Mouse (Mus musculus) cerebral cortex, adult 2 months (tissue): ENCODE results near the gene Nudcd2.

Experiments
- WGBS: fragments of 180-500 bp; shearing (Covaris S2); methylation state at CpG from one replicate; pipeline ENCODE4 v1.1.7; 2018; 5-methylcytosine and 5-hydroxymethylcytosine counted together

The Nudcd2 gene

GRCm38 (mm10) chr11:40755968-40756367 lies 22.5 kb downstream of the Nudcd2 start:
- 76% methylated on average over 8 of the region's 8 CpGs for WGBS

- WGBS, result 75% methylated on average over 8 of the region's 8 CpGs
These were observed 26.4 kb downstream of the Nudcd2 start for GRCm38 (mm10) chr11:40759896-40760295.

- 43% methylated on average over 2 of the region's 2 CpGs for WGBS
These were observed 29.9 kb downstream of the Nudcd2 start for GRCm38 (mm10) chr11:40763395-40763794.

- WGBS, result 47% methylated on average over 4 of the region's 4 CpGs
These were observed 31.2 kb downstream of the Nudcd2 start for GRCm38 (mm10) chr11:40764690-40765089.

GRCm38 (mm10) chr11:40775315-40776269 lies 42.1 kb downstream of the Nudcd2 start:
- WGBS, result 31% methylated on average over 12 of the region's 12 CpGs

GRCm38 (mm10) chr11:40781857-40782256 lies 48.4 kb downstream of the Nudcd2 start:
- WGBS, result 37% methylated on average over 2 of the region's 2 CpGs

GRCm38 (mm10) chr11:40783346-40783745 lies 49.9 kb downstream of the Nudcd2 start:
- WGBS, result 50% methylated on average over 1 of the region's 1 CpGs

GRCm38 (mm10) chr11:40784326-40784725 lies 50.9 kb downstream of the Nudcd2 start:
- WGBS, result 43% methylated on average over 8 of the region's 8 CpGs

- 38% methylated on average over 2 of the region's 2 CpGs for WGBS
These were observed 53.4 kb downstream of the Nudcd2 start for GRCm38 (mm10) chr11:40786900-40787299.
